Mouse (Mus musculus) CH12.LX (cell line): ENCODE results near the gene Ugt1a8. TPM values are rescaled to one million over a fixed set of nuclear protein-coding genes. Genes with fewer than 3 reads are reported as not detected.

Experiments
- DNase-seq: peaks from one replicate; pipeline ENCODE4 v3.0.0-alpha.2; 2013; ENCODE audit errors: extremely low read depth
- H3K27ac ChIP-seq: 2 replicates; pipeline ENCODE4 v1.5.1; 2012; ENCODE audit warnings: low read depth, mild to moderate bottlenecking, control low read depth, moderate library complexity; ENCODE audit not compliant: insufficient read depth
- H3K27me3 ChIP-seq: replicated peaks from 2 replicates; pipeline ENCODE3; 2012; ENCODE audit warnings: inconsistent platforms
- H3K36me3 ChIP-seq, 2 experiments: replicated peaks in 1 of 2; 2 replicates each; pipeline versions ENCODE3 to v1.6.1; 2012; ENCODE audit warnings: inconsistent platforms in 1 of 2, low read length in 1 of 2, mild to moderate bottlenecking in 1 of 2, mixed read lengths in 1 of 2, moderate library complexity in 1 of 2; ENCODE audit not compliant: control insufficient read depth in 1 of 2, insufficient read depth in 1 of 2
- H3K4me1 ChIP-seq, 2 experiments: 2 replicates each; pipeline ENCODE4 v1.6.1; 2012; ENCODE audit warnings: inconsistent platforms in 1 of 2, moderate library complexity in 1 of 2; ENCODE audit not compliant: insufficient read depth in 2 of 2, control insufficient read depth in 1 of 2
- H3K4me2 ChIP-seq: 2 replicates; pipeline ENCODE4 v1.6.1; 2012; ENCODE audit warnings: low read depth, mild to moderate bottlenecking, control low read depth; ENCODE audit not compliant: poor library complexity, insufficient read depth, severe bottlenecking
- H3K4me3 ChIP-seq, 3 experiments: fragments of 150-350 bp in 1 of 3; sonication (generic) in 1 of 3; replicated peaks in 1 of 3; 2 replicates each; pipeline versions ENCODE3 to v1.5.1; 2011 to 2012; ENCODE audit warnings: low read depth in 2 of 3, low read length in 2 of 3, mild to moderate bottlenecking in 2 of 3, moderate library complexity in 2 of 3, control low read depth in 1 of 3, improper control_type of control experiment in 1 of 3, inconsistent platforms in 1 of 3, mixed read lengths in 1 of 3; ENCODE audit not compliant: poor library complexity in 1 of 3
- H3K79me2 ChIP-seq: replicated peaks from 2 replicates; pipeline ENCODE4 v1.6.1; 2012; ENCODE audit warnings: mild to moderate bottlenecking, moderate library complexity; ENCODE audit not compliant: control insufficient read depth, poor library complexity, insufficient read depth, severe bottlenecking; ENCODE audit errors: extremely low read depth
- H3K9ac ChIP-seq: 2 replicates; pipeline ENCODE4 v1.6.1; 2012; ENCODE audit warnings: low read depth, mild to moderate bottlenecking, control low read depth, moderate library complexity; ENCODE audit not compliant: insufficient read depth
- H3K9me3 ChIP-seq: replicated peaks from 2 replicates; pipeline ENCODE3; 2012; ENCODE audit warnings: low read length, inconsistent platforms, mixed read lengths
- BHLHE40 ChIP-seq: IDR thresholded peaks from 2 replicates; pipeline ENCODE4 v1.6.1; 2011; ENCODE audit warnings: mild to moderate bottlenecking, low read depth, low read length, improper control_type of control experiment
- CHD1 ChIP-seq: IDR thresholded peaks from 2 replicates; pipeline ENCODE4 v1.6.1; 2012; ENCODE audit warnings: low read depth, low read length, improper control_type of control experiment, inconsistent platforms
- ETS1 ChIP-seq: conservative IDR thresholded peaks from 2 replicates; pipeline ENCODE4 v1.6.1; 2012; ENCODE audit warnings: low read depth, mild to moderate bottlenecking, inconsistent platforms, low read length, improper control_type of control experiment, moderate library complexity
- GABPA ChIP-seq: IDR thresholded peaks from 2 replicates; pipeline ENCODE4 v1.6.1; 2012; ENCODE audit warnings: low read depth, low read length, improper control_type of control experiment, inconsistent platforms; ENCODE audit not compliant: insufficient replicate concordance
- JUND ChIP-seq: conservative IDR thresholded peaks from 2 replicates; pipeline ENCODE4 v1.6.1; 2011; ENCODE audit warnings: low read depth, low read length, improper control_type of control experiment
- KAT2A ChIP-seq: IDR thresholded peaks from 2 replicates; pipeline ENCODE4 v1.6.1; 2012; ENCODE audit warnings: low read length, improper control_type of control experiment, inconsistent platforms; ENCODE audit not compliant: insufficient replicate concordance
- MAX ChIP-seq: IDR thresholded peaks from 2 replicates; pipeline ENCODE4 v1.6.1; 2011; ENCODE audit warnings: low read length, improper control_type of control experiment
- MAZ ChIP-seq: IDR thresholded peaks from 2 replicates; pipeline ENCODE4 v1.6.1; 2012; ENCODE audit warnings: low read depth, mild to moderate bottlenecking, inconsistent platforms, low read length, improper control_type of control experiment, moderate library complexity
- MXI1 ChIP-seq: IDR thresholded peaks from 2 replicates; pipeline ENCODE4 v1.6.1; 2011; ENCODE audit warnings: mild to moderate bottlenecking, low read depth, low read length, improper control_type of control experiment
- POLR2AphosphoS2 ChIP-seq: IDR thresholded peaks from 2 replicates; pipeline ENCODE4 v1.6.1; 2011; ENCODE audit warnings: low read depth, low read length, improper control_type of control experiment
- SIN3A ChIP-seq: IDR thresholded peaks from 2 replicates; pipeline ENCODE4 v1.6.1; 2012; ENCODE audit warnings: low read length, improper control_type of control experiment, inconsistent platforms
- TBP ChIP-seq: conservative IDR thresholded peaks from 2 replicates; pipeline ENCODE4 v1.6.1; 2011; ENCODE audit warnings: low read depth, low read length, improper control_type of control experiment
- TCF12 ChIP-seq: IDR thresholded peaks from 2 replicates; pipeline ENCODE4 v1.6.1; 2014; ENCODE audit warnings: low read depth, mild to moderate bottlenecking, inconsistent platforms, low read length, improper control_type of control experiment
- USF1 ChIP-seq: IDR thresholded peaks from 2 replicates; pipeline ENCODE4 v1.6.1; 2014; ENCODE audit warnings: low read depth, mild to moderate bottlenecking, inconsistent platforms, low read length, improper control_type of control experiment
- ZC3H11A ChIP-seq: IDR thresholded peaks from 2 replicates; pipeline ENCODE4 v1.6.1; 2012; ENCODE audit warnings: low read depth, mild to moderate bottlenecking, inconsistent platforms, low read length, improper control_type of control experiment
- dilution Hi-C: fragments of 300-500 bp; cut with MboI; formaldehyde crosslinking; loops from 2 replicates; pipeline ENCODE4 v1.14.3; 2020; ENCODE audit warnings: low sequenced_read_pairs; ENCODE audit not compliant: extremely low pct_unique_long_range_greater_than_20kb, extremely low pct_ligation_motif_present
- in situ Hi-C: fragments of 300-500 bp; cut with MboI; formaldehyde crosslinking; loops from 3 replicates; pipeline ENCODE4 v1.14.3; 2019; ENCODE audit warnings: low sequenced_read_pairs, low pct_ligation_motif_present, low pct_unique_long_range_greater_than_20kb, mixed read lengths
- polyA plus RNA-seq: library from polyadenylated mRNA; unstranded; fragments of >175 nt; gene quantifications from 2 replicates; pipeline ENCODE4 v1.2.1, GENCODE M21; 2012; ENCODE audit warnings: low read depth; ENCODE audit not compliant: insufficient read length
- total RNA-seq, 2 experiments: library from RNA; depleted of rRNA; stranded (reverse); fragments of 300-350 nt in 1 of 2; fragments of >200 nt in 1 of 2; gene quantifications; 2 replicates each; pipeline ENCODE4 v1.2.3; 2012 to 2014

Ugt1a8 gene
- total and polyA plus RNA-seq, 3 experiments: not detected

DNA sequence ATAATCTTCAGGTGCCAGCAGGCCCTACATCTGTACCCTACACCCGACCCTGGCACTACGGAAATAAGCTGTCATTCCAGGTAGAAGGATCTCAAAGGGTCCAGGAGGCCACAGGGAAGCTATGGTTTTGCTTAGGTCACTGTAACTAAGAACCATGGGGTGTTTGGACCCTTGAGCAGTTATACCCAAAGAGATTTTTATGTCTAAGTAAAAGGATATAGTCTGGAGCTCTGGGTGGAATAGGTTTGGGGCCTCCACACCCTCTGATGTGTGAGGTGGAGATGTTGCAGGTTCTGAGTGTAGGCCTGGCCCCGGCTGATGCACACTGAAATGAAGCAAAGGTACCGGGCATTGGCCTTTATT is 146.6 kb downstream of the Ugt1a8 start:
- no peak for TF ChIP-seq USF1
- no peak for TF ChIP-seq POLR2AphosphoS2
- TF ChIP-seq JUND: no peak
- TF ChIP-seq CHD1: no peak
- no peak for TF ChIP-seq ETS1
- no peak for TF ChIP-seq TCF12
- no peak for TF ChIP-seq ZC3H11A
- TF ChIP-seq BHLHE40: no peak
- no peak for TF ChIP-seq GABPA
- no peak for TF ChIP-seq TBP
- no peak for TF ChIP-seq MXI1
- no peak for TF ChIP-seq MAZ
- no peak for TF ChIP-seq SIN3A
- TF ChIP-seq MAX: no peak
- no peak for DNase-seq
- Histone ChIP-seq H3K79me2 (no peaks in the 10 kb centered on the region), H3K4me1 (no peaks in the 10 kb centered on the region), H3K9me3 (peaks cover 84% of the 10 kb centered on the region), H3K36me3 (no peaks in the 10 kb centered on the region), H3K9ac (no peak overlapping the region), H3K4me2 (no peak overlapping the region), H3K27me3 (peaks cover 29% of the 10 kb centered on the region), H3K4me3 (no peak overlapping the region), H3K27ac (no peak overlapping the region)
- in situ Hi-C loops (no loop called here), dilution Hi-C loops (no loop called here)

DNA sequence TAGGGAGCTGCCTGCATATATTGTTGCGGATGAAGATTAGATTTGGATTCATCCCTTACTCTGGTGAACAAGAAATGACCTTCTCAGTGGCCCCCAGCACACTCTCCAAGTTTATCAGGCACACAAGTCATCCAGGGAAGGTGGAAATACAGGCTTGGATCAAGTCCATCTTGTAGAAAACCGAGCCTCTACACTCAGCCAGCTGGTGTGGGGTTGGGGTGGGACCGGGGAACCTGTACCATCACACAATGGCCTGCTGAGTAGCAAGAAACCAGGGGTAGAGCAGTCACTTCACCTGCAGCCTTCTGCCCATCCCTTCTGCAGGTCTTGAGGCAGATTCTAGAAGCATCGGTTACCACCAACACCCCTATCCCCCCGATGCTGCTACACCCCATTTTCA is 147.0 kb downstream of the Ugt1a8 start:
- H3K27ac ChIP-seq: no peak overlapping the region
- H3K9ac ChIP-seq: no peak overlapping the region
- no peak overlapping the region for H3K4me2 ChIP-seq
- no peaks in the 10 kb centered on the region for H3K4me1 ChIP-seq
- dilution Hi-C loops: no loop called here
- no peak overlapping the region for H3K4me3 ChIP-seq
- DNase-seq: no peak
- in situ Hi-C loops: no loop called here
- peaks cover 32% of the 10 kb centered on the region for H3K27me3 ChIP-seq
- H3K9me3 ChIP-seq: peaks cover 84% of the 10 kb centered on the region
- no peaks in the 10 kb centered on the region for H3K79me2 ChIP-seq
- TF ChIP-seq KAT2A: no peak
- H3K36me3 ChIP-seq: no peaks in the 10 kb centered on the region
